Mouse (Mus musculus): Measurements from ENCODE around the gene Ano2. TPM values are rescaled to one million over a fixed set of nuclear protein-coding genes. Genes with fewer than 3 reads are reported as not detected.

Gene Ano2
- total RNA-seq (2015; ENCODE audit: low replicate concordance) (not detected in 2 replicates), total RNA-seq (2017; ENCODE audit: low replicate concordance) (not detected in 2 replicates)

GRCm38 (mm10) chr6:125690057-125690703 lies at the start of gene Ano2:
Gene Ano2 (plus strand): TSS chr6:125690419.
- ATAC-seq (replicated peaks; ENCODE audit: low FRiP score, poor library complexity, severe bottlenecking), result no peak

GRCm38 (mm10) chr6:125640486-125640885 lies 49.7 kb upstream of the Ano2 start:
- ATAC-seq (replicated peaks; ENCODE audit: low FRiP score, poor library complexity, severe bottlenecking), result no peak

DNA sequence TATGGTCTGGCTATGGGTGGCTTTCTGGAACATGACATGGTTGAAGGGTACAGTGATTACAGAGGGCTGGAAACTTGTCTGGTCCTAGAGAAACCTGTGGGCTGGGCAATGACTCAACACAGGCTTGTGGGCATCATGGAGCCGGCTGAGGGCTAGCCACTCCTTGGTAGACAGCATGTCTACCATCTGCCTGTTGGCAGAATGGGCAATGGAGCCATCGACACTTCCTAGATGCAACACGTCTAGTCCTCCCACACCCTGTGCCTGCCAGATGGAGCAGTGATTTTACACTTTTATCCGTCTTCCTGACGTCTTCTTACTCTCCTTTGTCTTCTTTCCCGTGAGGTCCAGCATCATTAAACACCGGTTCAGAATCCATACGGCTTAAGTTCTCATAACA lies 49.1 kb upstream of the Ano2 start:
- no peak for ATAC-seq (replicated peaks; ENCODE audit: low FRiP score, poor library complexity, severe bottlenecking)

GRCm38 (mm10) chr6:125648964-125649363 lies 41.3 kb upstream of the Ano2 start:
- no peak for ATAC-seq (replicated peaks; ENCODE audit: low FRiP score, poor library complexity, severe bottlenecking)

GRCm38 (mm10) chr6:125651335-125651734 lies 38.9 kb upstream of the Ano2 start:
- ATAC-seq (replicated peaks; ENCODE audit: low FRiP score, poor library complexity, severe bottlenecking), result no peak

DNA sequence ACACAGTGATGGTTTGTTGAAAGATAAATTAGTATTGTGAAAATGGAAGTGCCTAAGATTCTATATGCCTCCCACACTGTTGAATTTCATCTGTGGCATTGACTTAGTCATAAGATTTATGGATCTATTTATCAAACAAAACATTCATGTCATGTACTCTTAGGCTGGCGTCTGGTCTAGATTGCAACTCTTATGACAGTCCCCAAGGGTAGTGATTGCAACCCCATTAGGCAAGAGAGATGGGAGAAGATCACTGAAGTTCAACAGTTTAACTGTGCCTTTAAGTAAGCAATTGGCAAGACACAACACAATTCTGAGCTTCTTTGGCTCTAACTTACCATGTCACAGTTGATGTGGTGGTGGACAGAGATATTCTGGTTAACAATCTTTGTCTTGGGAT lies 36.8 kb upstream of the Ano2 start:
- ATAC-seq (replicated peaks; ENCODE audit: low FRiP score, poor library complexity, severe bottlenecking), result no peak

GRCm38 (mm10) chr6:125656921-125657320 lies 33.3 kb upstream of the Ano2 start:
- no peak for ATAC-seq (replicated peaks; ENCODE audit: low FRiP score, poor library complexity, severe bottlenecking)

DNA sequence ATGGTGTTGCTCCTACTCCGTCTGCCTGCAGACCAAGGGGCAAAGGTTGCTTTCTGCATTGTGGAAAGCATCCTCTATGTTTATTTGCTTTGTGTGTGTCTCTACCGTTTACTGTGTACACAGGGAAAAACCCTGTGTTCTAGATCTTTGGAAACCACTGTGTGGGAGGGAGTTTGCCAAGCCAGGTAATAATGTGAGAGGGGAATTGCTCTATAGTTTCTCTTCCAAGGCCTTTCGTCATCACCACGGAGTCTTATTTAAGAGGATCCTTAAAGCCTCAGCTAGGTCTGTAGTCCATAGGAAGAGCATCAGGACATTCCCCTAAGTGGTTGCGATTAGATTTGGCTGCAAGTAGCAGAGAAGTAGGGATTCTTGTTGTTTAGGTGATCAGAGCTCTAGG lies 32.3 kb upstream of the Ano2 start:
- ATAC-seq (replicated peaks; ENCODE audit: low FRiP score, poor library complexity, severe bottlenecking), result no peak

GRCm38 (mm10) chr6:125661106-125661877 lies 28.9 kb upstream of the Ano2 start:
- ATAC-seq (replicated peaks; ENCODE audit: low FRiP score, poor library complexity, severe bottlenecking), result no peak; the same call in 1 of the 2 replicates

DNA sequence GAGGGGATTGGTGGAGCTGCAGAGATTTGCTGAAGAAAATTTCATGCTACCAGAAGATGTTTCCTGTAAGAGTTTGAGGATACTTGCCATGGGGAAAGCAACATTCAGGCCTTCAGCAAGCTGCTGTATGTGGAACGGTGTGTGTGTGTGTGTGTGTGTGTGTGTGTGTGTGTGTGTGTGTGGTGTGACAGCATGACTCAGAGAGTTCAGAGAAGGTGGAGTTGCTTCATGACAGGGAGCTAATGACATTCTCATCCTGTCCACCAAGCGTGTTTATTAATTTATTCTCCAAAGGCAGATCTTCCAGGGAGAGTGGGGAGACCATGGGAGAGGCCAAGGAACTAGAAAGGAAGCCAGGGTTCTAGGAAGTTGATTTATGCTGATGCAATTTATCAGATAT lies 26.3 kb upstream of the Ano2 start:
- ATAC-seq (replicated peaks; ENCODE audit: low FRiP score, poor library complexity, severe bottlenecking), result no peak

- ATAC-seq (replicated peaks; ENCODE audit: low FRiP score, poor library complexity, severe bottlenecking), result no peak
Measured at GRCm38 (mm10) chr6:125671835-125672234, 18.4 kb upstream of the Ano2 start.

- ATAC-seq (replicated peaks; ENCODE audit: low FRiP score, poor library complexity, severe bottlenecking), result no peak
Measured at GRCm38 (mm10) chr6:125678492-125678891, 11.7 kb upstream of the Ano2 start.

GRCm38 (mm10) chr6:125680613-125681012 lies 9.6 kb upstream of the Ano2 start:
- no peak for ATAC-seq (replicated peaks; ENCODE audit: low FRiP score, poor library complexity, severe bottlenecking)

DNA sequence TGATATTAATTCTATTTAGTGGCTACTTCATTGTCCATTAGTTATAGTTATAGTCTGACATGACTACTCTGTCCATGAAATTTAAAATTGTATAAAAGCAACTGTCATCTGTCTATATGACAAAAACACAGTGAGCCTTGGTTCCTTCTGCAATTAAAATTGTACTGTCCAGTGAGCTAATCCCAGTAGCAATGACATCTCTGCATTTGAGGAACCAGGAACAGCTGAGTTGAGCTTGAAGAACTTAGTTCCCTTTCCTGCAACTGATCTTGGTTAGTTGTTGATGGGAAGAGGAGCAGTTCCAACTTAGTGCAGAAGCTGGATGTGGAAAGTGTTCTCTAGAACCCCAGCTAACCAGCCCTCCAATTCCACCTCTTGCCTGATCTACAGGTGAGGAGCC lies 4.8 kb upstream of the Ano2 start:
- no peak for ATAC-seq (replicated peaks; ENCODE audit: low FRiP score, poor library complexity, severe bottlenecking)

DNA sequence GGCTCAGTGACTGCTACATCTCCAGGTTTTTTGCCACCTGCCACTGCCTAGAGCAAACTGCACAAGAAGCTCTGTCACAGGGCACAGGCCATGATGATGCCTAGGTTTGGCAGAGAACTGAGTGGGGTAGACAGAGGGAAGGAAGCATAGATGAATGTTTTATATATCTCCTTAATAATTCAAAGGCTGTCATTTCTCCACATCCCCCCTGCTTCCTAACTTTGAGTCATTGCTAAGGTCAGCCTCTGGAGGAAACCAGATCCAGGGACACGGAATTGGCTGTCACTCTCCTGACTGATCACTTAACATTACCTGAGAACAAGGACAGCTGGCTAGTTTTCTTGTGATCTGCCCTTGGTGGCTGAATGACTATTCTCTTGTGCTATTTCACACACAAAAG lies 2.2 kb upstream of the Ano2 start:
- no peak for ATAC-seq (replicated peaks; ENCODE audit: low FRiP score, poor library complexity, severe bottlenecking)

GRCm38 (mm10) chr6:125701146-125701545 lies 10.9 kb downstream of the Ano2 start:
- no peak for ATAC-seq (replicated peaks; ENCODE audit: low FRiP score, poor library complexity, severe bottlenecking)

DNA sequence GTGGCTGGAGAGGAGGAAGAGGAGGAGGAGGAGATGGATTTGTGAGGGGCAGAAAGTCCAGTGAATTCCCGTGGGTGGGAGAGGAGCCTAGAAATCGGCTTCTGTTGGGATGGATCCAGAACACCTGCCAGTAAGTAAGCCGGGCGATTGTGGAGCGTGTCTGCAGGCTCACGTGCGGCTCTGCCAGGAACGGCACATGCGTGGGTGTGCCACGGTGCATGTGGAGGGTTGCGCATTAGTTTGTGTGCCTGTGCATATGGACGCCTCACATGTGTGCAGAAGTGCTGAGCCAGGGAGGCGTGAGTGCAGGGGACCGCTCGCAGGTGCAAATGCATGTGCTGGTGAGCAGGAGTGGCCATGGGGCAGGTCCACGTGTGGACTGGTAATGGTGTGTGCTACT lies 21.0 kb downstream of the Ano2 start:
- ATAC-seq (replicated peaks; ENCODE audit: low FRiP score, poor library complexity, severe bottlenecking), result no peak

DNA sequence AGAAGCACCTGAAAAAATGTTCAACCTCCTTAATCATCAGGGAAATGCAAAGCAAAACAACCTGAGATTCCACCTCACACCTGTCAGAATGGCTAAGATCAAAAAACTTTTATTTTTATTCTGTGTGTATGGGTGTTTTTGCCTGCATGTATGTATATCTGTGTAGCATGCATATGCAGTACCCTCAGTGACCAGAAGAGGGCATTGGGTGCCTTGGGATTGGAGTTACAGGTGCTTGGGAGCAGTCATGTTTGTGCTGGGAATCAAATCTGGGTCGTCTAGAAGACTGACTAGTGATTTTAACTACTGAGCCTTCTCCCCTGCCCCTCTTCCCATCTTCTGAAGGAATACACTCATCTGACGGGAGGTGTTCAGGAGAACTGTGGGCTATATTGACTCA lies 36.2 kb downstream of the Ano2 start:
- no peak for ATAC-seq (replicated peaks; ENCODE audit: low FRiP score, poor library complexity, severe bottlenecking)

- ATAC-seq (replicated peaks; ENCODE audit: low FRiP score, poor library complexity, severe bottlenecking), result no peak
Measured at GRCm38 (mm10) chr6:125727484-125727911, 37.3 kb downstream of the Ano2 start.

GRCm38 (mm10) chr6:125729471-125729870 lies 39.3 kb downstream of the Ano2 start:
- ATAC-seq (replicated peaks; ENCODE audit: low FRiP score, poor library complexity, severe bottlenecking), result no peak

- ATAC-seq (replicated peaks; ENCODE audit: low FRiP score, poor library complexity, severe bottlenecking), result no peak
Measured at GRCm38 (mm10) chr6:125729986-125730535, 39.8 kb downstream of the Ano2 start.
